Mouse (Mus musculus) inflammation-experienced regulatory T-cells (primary cell): ENCODE data around the gene Tspan13. TPM values are rescaled to one million over a fixed set of nuclear protein-coding genes. Genes with fewer than 3 reads are reported as not detected.

ENCODE experiments used
- polyA plus RNA-seq, 2 experiments: library from polyadenylated mRNA; unstranded; fragments of 100-300 nt; shearing (Covaris generic); gene quantifications; one replicate each; pipeline ENCODE4 v1.2.1; 2017

Tspan13 gene
- 100 to 1,000 TPM; 348 to 373 TPM for polyA plus RNA-seq

GRCm38 (mm10) chr12:36042348-36042778 lies at the start of gene Tspan13:
TSS of gene Tspan13 (minus strand) at chr12:36042500.

DNA sequence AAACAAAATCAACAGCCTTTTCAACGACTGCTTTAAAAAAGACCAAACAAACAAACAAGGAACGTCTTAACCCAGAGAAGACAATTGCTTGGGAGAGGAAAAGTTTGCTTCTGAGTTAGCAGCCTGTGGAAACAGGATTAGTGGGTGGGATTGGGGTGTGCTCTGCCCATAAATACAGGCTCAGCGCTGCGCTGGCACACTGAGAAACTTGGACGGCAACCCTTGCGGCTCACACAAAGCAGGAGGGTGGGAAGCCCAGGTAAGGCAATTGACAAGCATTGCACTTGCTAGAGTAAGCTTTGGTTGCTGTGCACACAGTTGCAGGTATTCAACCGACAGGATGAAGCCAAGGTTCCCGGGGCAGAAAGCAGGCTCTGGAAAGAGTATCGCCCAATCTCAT lies 49.6 kb downstream of the Tspan13 start, which contains the start of gene Agr2:
Gene Agr2 (plus strand): TSS at position 197 of the 400 bp plus-strand sequence.

Other genes starting within 250 kb of the Tspan13 start
- under 1 TPM; 0.34 to 0.80 TPM for gene Agr3, start 116.9 kb downstream of the Tspan13 start, polyA plus RNA-seq
- not detected for gene Agr2, start 49.6 kb downstream of the Tspan13 start, polyA plus RNA-seq
- 10 to 100 TPM; 41.0 to 52.5 TPM for gene Ankmy2, start 114.6 kb upstream of the Tspan13 start, polyA plus RNA-seq
- 100 to 1,000 TPM; 161 to 177 TPM for gene Bzw2, start 115.6 kb upstream of the Tspan13 start, polyA plus RNA-seq
- gene Lrrc72, start 210.9 kb upstream of the Tspan13 start, polyA plus RNA-seq, result not detected